ENCODE assay signal across 10 mouse cellular contexts in the genomic region with DNA sequence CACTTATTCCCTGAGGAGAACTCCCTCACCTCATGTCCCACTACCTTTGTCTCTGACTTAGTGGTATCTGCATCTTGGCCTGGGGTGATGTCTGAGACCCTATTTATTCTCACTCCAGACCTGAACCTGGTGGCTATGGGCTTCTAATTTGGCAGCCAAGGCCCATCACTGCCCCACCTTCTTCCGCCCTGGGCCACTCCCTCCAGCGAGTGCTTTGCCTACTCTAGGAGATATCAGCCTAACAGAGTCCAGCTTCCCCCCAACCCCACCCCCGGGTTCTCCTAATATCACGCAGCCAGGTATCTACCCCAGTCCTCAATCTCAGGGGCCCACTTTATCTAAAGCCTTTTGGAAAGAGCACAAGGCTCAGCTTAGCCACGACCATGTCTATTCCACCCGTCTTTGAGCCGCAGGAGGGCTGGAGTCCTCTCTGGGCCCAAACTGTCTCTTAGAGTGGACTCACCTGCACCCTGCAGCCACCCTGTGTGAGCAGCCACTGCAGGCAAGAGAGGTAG. TPM values are rescaled to one million over a fixed set of nuclear protein-coding genes. Genes with fewer than 3 reads are reported as not detected.
DNase-seq lines count a peak whose midpoint lies in the region; ATAC-seq and TF ChIP-seq lines count a peak whose summit lies in the region.
"Had no signal": no experiment of that assay in that cellular context is flagged by ENCODE, and none has a peak within 500 bp of the region (broad histone marks: within the 10 kb centered on the region; RNA-seq: fewer than 3 reads in every experiment).

No protein-coding gene starts in this region.

- DNase-seq in testis, postnatal 14 days (ENCODE audit: low spot score) = no peak
- no peak for DNase-seq in liver, embryonic 14.5 days (ENCODE audit: low read depth in 3 of 3, low spot score in 3 of 3)
- no peak for DNase-seq in natural killer cell, adult 2 months (ENCODE audit: low spot score in 2 of 2)
- no peak for DNase-seq in adipocyte (ENCODE audit: low spot score)
- DNase-seq in testis, postnatal 10 days (ENCODE audit: low spot score) = no peak
- DNase-seq: gastrocnemius, postnatal 14 days had no signal

- TF ChIP-seq CTCF in testis, adult 2 months (IDR thresholded peaks at IDR 0.05; ENCODE audit: control insufficient read depth, insufficient read depth, insufficient replicate concordance, low read depth, low read length) = no peak
- no peak for TF ChIP-seq CTCF in liver, embryonic 14.5 days (IDR thresholded peaks at IDR 0.05; ENCODE audit: low read depth)

- peak overlapping the region; percentile 69 for H3K4me2 ChIP-seq in liver, embryonic 14.5 days (ENCODE audit: low read depth)

- peak overlapping the region; percentile 50 for H3K27ac ChIP-seq in testis, adult 2 months (ENCODE audit: control insufficient read depth, insufficient read depth, low read depth, low read length)
- no peak overlapping the region for H3K27ac ChIP-seq in liver, embryonic 14.5 days

- peak overlapping the region; percentile 44 for H3K4me3 ChIP-seq in erythroblast, embryonic 14.5 days (replicated peaks)
- peak overlapping the region; percentile 83 for H3K4me3 ChIP-seq in testis, adult 2 months (ENCODE audit: control insufficient read depth, low read depth, low read length)
- H3K4me3 ChIP-seq in liver, embryonic 14.5 days (ENCODE audit: insufficient read depth in 1 of 2, low read depth in 2 of 2, low read length in 2 of 2) = peak overlapping the region in 1 of 2 experiments; percentile 34; a peak in 1 of 4 replicates

- H3K9ac ChIP-seq in liver, embryonic 14.5 days (replicated peaks) = no peak overlapping the region

- WGBS in liver, embryonic 14.5 days (ENCODE audit: insufficient replicate concordance) = 3% methylated on average over 7 of the region's 7 CpGs

- ATAC-seq in erythroblast, adult 5-6 weeks (replicated peaks; ENCODE audit: low FRiP score, poor library complexity, severe bottlenecking) = no peak
- peak; percentile 20; the same call in 1 of the 2 replicates for ATAC-seq in liver, embryonic 14.5 days (ENCODE audit: insufficient read depth)

- peaks cover 31% of the 10 kb centered on the region for H3K4me1 ChIP-seq in erythroblast, embryonic 14.5 days (ENCODE audit: control insufficient read depth)
- peaks cover 12% of the 10 kb centered on the region for H3K4me1 ChIP-seq in testis, adult 2 months (ENCODE audit: control insufficient read depth, insufficient read depth, low read length)
- H3K4me1 ChIP-seq in liver, embryonic 14.5 days (replicated peaks; ENCODE audit: control insufficient read depth in 2 of 2, insufficient read depth in 2 of 2, low read length in 1 of 2) = peaks cover 0 to 7% of the 10 kb centered on the region in 2 experiments; a peak in 3 of 4 replicates

- H3K36me3 ChIP-seq in erythroblast, embryonic 14.5 days (ENCODE audit: control insufficient read depth) = no peaks in the 10 kb centered on the region
- H3K36me3 ChIP-seq in testis, adult 2 months (ENCODE audit: control insufficient read depth, insufficient read depth, low read length) = no peaks in the 10 kb centered on the region
- no peaks in the 10 kb centered on the region for H3K36me3 ChIP-seq in liver, embryonic 14.5 days (replicated peaks; ENCODE audit: control insufficient read depth, insufficient read depth, low read depth)

- no peak for TF ChIP-seq POLR2A in testis, adult 2 months (IDR thresholded peaks at IDR 0.05; ENCODE audit: control insufficient read depth, low read depth, low read length)

- peaks cover 55% of the 10 kb centered on the region for H3K27me3 ChIP-seq in erythroblast, embryonic 14.5 days (ENCODE audit: control insufficient read depth)
- H3K27me3 ChIP-seq in testis, adult 2 months (ENCODE audit: control insufficient read depth, insufficient read depth, low read length) = 0 out of 2 replicates have a peak, but pooled peaks cover 2% of the 10 kb centered on the region
- peaks cover 21% of the 10 kb centered on the region for H3K27me3 ChIP-seq in liver, embryonic 14.5 days (ENCODE audit: control insufficient read depth, insufficient read depth, low read length)

- no peak for TF ChIP-seq EP300 in liver, embryonic 14.5 days (IDR thresholded peaks at IDR 0.05; ENCODE audit: low read depth)

- no peaks in the 10 kb centered on the region for H3K9me3 ChIP-seq in erythroblast, embryonic 14.5 days (ENCODE audit: control insufficient read depth, low read length)
- no peaks in the 10 kb centered on the region for H3K9me3 ChIP-seq in liver, embryonic 14.5 days (ENCODE audit: control insufficient read depth, low read length)

RNA-seq across cellular contexts. Expression of a gene that starts 0.7 kb away (rescaled TPM):
- 0.08 and 0.11 TPM in 2 replicates for polyA plus RNA-seq in erythroblast, embryonic 14.5 days (2012)
- total RNA-seq in erythroblast, adult 5-6 weeks (2015; ENCODE audit: low replicate concordance) = not detected in 2 replicates
- total RNA-seq in erythroblast, adult 5-6 weeks (2017; ENCODE audit: low replicate concordance) = 0.34 and 0.42 TPM in 2 replicates
- polyA plus RNA-seq in testis, adult 2 months (2012; rRNA removed) = 84.1 and 87.1 TPM in 2 replicates
- polyA plus RNA-seq in liver, embryonic 14.5 days (2012; rRNA removed) = 1.2 and 1.5 TPM in 2 replicates
- 1.2 and 1.9 TPM in 2 replicates for polyA plus RNA-seq in liver, embryonic 14.5 days (2014; fragmentation: Nextera tagmentation; extraction: Ambion mirVana)

RNA-seq across cellular contexts. Expression of a gene that starts 7.2 kb away (rescaled TPM):
- polyA plus RNA-seq in erythroblast, embryonic 14.5 days (2012) = not detected in 2 replicates
- not detected in 2 replicates for total RNA-seq in erythroblast, adult 5-6 weeks (2015; ENCODE audit: low replicate concordance)
- total RNA-seq in erythroblast, adult 5-6 weeks (2017; ENCODE audit: low replicate concordance) = not detected in 2 replicates
- 0.42 and 0.73 TPM in 2 replicates for polyA plus RNA-seq in testis, adult 2 months (2012; rRNA removed)
- polyA plus RNA-seq in liver, embryonic 14.5 days (2012; rRNA removed) = 0.01 and 0.02 TPM in 2 replicates
- 0.05 TPM in 1 of 2 replicates, not detected in the other for polyA plus RNA-seq in liver, embryonic 14.5 days (2014; fragmentation: Nextera tagmentation; extraction: Ambion mirVana)
- total RNA-seq: gastrocnemius, postnatal 14 days; monocyte, adult 5-6 weeks had no signal

RNA-seq across cellular contexts. Expression of a gene that starts 26.4 kb away (rescaled TPM):
- polyA plus RNA-seq in erythroblast, embryonic 14.5 days (2012) = 0.40 and 0.51 TPM in 2 replicates
- total RNA-seq in erythroblast, adult 5-6 weeks (2015; ENCODE audit: low replicate concordance) = 15.3 and 19.4 TPM in 2 replicates
- total RNA-seq in erythroblast, adult 5-6 weeks (2017; ENCODE audit: low replicate concordance) = 5.2 and 9.7 TPM in 2 replicates
- 685 and 754 TPM in 2 replicates for polyA plus RNA-seq in testis, adult 2 months (2012; rRNA removed)
- 10.8 and 12.5 TPM in 2 replicates for polyA plus RNA-seq in liver, embryonic 14.5 days (2012; rRNA removed)
- polyA plus RNA-seq in liver, embryonic 14.5 days (2014; fragmentation: Nextera tagmentation; extraction: Ambion mirVana) = 12.2 and 13.0 TPM in 2 replicates

RNA-seq across cellular contexts. Expression of a gene that starts 35.8 kb away (rescaled TPM):
- 0.37 and 0.81 TPM in 2 replicates for polyA plus RNA-seq in erythroblast, embryonic 14.5 days (2012)
- not detected in 2 replicates for total RNA-seq in erythroblast, adult 5-6 weeks (2015; ENCODE audit: low replicate concordance)
- not detected in 2 replicates for total RNA-seq in erythroblast, adult 5-6 weeks (2017; ENCODE audit: low replicate concordance)
- polyA plus RNA-seq in testis, adult 2 months (2012; rRNA removed) = 1.2 and 1.5 TPM in 2 replicates
- 0.68 and 0.93 TPM in 2 replicates for polyA plus RNA-seq in liver, embryonic 14.5 days (2012; rRNA removed)
- 0.15 and 0.16 TPM in 2 replicates for polyA plus RNA-seq in liver, embryonic 14.5 days (2014; fragmentation: Nextera tagmentation; extraction: Ambion mirVana)
- total RNA-seq: monocyte, adult 5-6 weeks had no signal

Comparison
In these comparisons a context has a peak if more than half of its experiments do, and no peak if none do; other contexts are left out.
1. RNA of a gene that starts 0.7 kb away (polyA plus RNA-seq): 84.1 to 87.1 TPM in testis, adult 2 months; 1.2 to 1.9 TPM in liver, embryonic 14.5 days and 0.08 to 0.11 TPM in erythroblast, embryonic 14.5 days; every median in the first group is over 10 times any median in the second.
2. RNA of a gene that starts 26.4 kb away (polyA plus RNA-seq): 685 to 754 TPM in testis, adult 2 months; 10.8 to 13.0 TPM in liver, embryonic 14.5 days and 0.40 to 0.51 TPM in erythroblast, embryonic 14.5 days; every median in the first group is over 10 times any median in the second.